Mouse (Mus musculus): ENCODE results near the gene Pdxp. TPM values are rescaled to one million over a fixed set of nuclear protein-coding genes. Genes with fewer than 3 reads are reported as not detected.

The Pdxp gene
- total and polyA plus RNA-seq, 3 experiments: 21.5 to 25.4 TPM; not detected in 1

DNA sequence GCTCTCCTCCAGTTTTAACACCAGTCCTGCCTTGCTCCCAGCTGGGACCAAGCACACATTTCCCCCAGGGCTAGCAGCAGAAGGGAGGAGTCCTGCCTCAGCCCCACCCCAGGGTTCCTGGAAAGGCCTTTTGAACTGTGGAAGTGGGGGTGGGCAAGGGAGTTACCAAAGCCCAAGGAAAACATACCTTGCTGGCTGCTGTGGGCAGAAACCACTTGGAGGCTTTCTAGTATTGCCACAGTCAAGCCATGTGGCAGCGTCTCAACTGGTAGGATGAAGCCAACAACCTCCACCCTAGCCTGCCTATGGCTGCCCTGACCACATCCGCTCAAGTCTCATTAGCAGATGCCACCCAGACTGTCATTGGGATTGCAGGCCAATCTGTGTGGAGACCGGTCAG lies 17.6 kb upstream of the Pdxp start:
- Histone ChIP-seq H3K4me3 (ENCODE audit: control insufficient read depth in 1 of 2, insufficient read depth in 1 of 2, low read depth in 2 of 2, low read length in 2 of 2) (no peak overlapping the region), H3K9ac (ENCODE audit: control insufficient read depth, low read depth, low read length, poor library complexity, severe bottlenecking) (no peak overlapping the region), H3K27ac (ENCODE audit: control insufficient read depth, low read depth, low read length) (no peak overlapping the region), H3K27me3 (ENCODE audit: control insufficient read depth in 1 of 2, insufficient read depth in 2 of 2, low read length in 2 of 2) (no peaks in the 10 kb centered on the region), H3K4me1 (ENCODE audit: control insufficient read depth in 1 of 2, insufficient read depth in 2 of 2, low read length in 2 of 2) (peaks cover 11 to 20% of the 10 kb centered on the region in 2 experiments), H3K9me3 (replicated peaks; ENCODE audit: insufficient read depth, low read length) (no peaks in the 10 kb centered on the region), H3K36me3 (ENCODE audit: control insufficient read depth in 1 of 2, insufficient read depth in 2 of 2, low read length in 2 of 2) (peaks cover 0 to 15% of the 10 kb centered on the region in 2 experiments; a peak in 3 of 4 replicates), H3K79me2 (ENCODE audit: control insufficient read depth, insufficient read depth, low read length, poor library complexity) (peaks cover 12% of the 10 kb centered on the region)
- no peak for DNase-seq (ENCODE audit: low read depth, low spot score)
- TF ChIP-seq ZNF384 (IDR thresholded peaks at IDR 0.05; ENCODE audit: low read depth, low read length) (no peak), MAFK (IDR thresholded peaks at IDR 0.05; ENCODE audit: borderline replicate concordance, low read depth, low read length) (no peak), E2F4 (IDR thresholded peaks at IDR 0.05; ENCODE audit: borderline replicate concordance, low read depth, low read length) (no peak), TCF12 (IDR thresholded peaks at IDR 0.05; ENCODE audit: low read depth, low read length) (no peak), HCFC1 (IDR thresholded peaks at IDR 0.05; ENCODE audit: low read depth, low read length) (no peak), MYB (IDR thresholded peaks at IDR 0.05; ENCODE audit: low read depth, low read length) (no peak), UBTF (IDR thresholded peaks at IDR 0.05; ENCODE audit: borderline replicate concordance, insufficient read depth, low read depth, low read length) (no peak), GABPA (IDR thresholded peaks at IDR 0.05; ENCODE audit: low read depth, low read length) (no peak)

DNA sequence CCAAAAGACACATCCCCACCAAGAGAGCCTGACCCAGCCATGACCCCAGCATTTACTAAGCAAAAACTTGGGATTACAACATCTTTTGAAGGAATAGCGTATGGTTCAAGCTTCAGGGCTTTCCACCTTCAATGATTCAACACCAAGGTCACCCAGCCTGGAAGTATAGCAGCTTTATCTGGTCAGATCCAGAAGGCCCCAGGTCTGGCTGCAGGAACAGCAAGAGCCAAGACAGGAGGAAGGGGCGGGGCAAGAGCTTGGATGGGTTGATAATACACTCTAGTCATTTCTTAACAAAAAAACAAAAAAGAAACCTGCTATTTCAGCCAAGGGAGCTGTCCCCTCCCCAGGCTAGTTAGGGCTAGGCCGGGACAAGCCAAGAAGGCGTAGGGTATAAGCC lies 16.2 kb upstream of the Pdxp start:
- no peak overlapping the region for H3K9ac ChIP-seq (ENCODE audit: control insufficient read depth, low read depth, low read length, poor library complexity, severe bottlenecking)
- H3K27ac ChIP-seq (ENCODE audit: control insufficient read depth, low read depth, low read length): 0 out of 2 replicates have a peak overlapping the region, but pooled peaks have one; percentile 16
- DNase-seq (ENCODE audit: low read depth, low spot score): peak; percentile 46
- no peaks in the 10 kb centered on the region for H3K27me3 ChIP-seq (ENCODE audit: control insufficient read depth in 1 of 2, insufficient read depth in 2 of 2, low read length in 2 of 2)
- H3K4me1 ChIP-seq (ENCODE audit: control insufficient read depth in 1 of 2, insufficient read depth in 2 of 2, low read length in 2 of 2): peaks cover 11 to 20% of the 10 kb centered on the region in 2 experiments
- H3K79me2 ChIP-seq (ENCODE audit: control insufficient read depth, insufficient read depth, low read length, poor library complexity): peaks cover 12% of the 10 kb centered on the region
- no peaks in the 10 kb centered on the region for H3K9me3 ChIP-seq (replicated peaks; ENCODE audit: insufficient read depth, low read length)
- H3K36me3 ChIP-seq (ENCODE audit: control insufficient read depth in 1 of 2, insufficient read depth in 2 of 2, low read length in 2 of 2): peaks cover 0 to 15% of the 10 kb centered on the region in 2 experiments; a peak in 3 of 4 replicates
- no peak for TF ChIP-seq TBP (IDR thresholded peaks at IDR 0.05; ENCODE audit: low read depth, low read length)
- TF ChIP-seq TAL1 (IDR thresholded peaks at IDR 0.05; ENCODE audit: low read length): peak; percentile 39
- TF ChIP-seq NELFE (IDR thresholded peaks at IDR 0.05; ENCODE audit: low read depth, low read length): no peak
- TF ChIP-seq GABPA (IDR thresholded peaks at IDR 0.05; ENCODE audit: low read depth, low read length): no peak
- no peak for TF ChIP-seq RCOR1 (IDR thresholded peaks at IDR 0.05; ENCODE audit: low read depth, low read length)
- 0 out of 4 replicates have a peak, but pooled peaks of 1 of the 2 experiments have one; percentile 17 for TF ChIP-seq EP300 (IDR thresholded peaks at IDR 0.05; ENCODE audit: low read depth in 1 of 2, low read length in 2 of 2)
- no peak for TF ChIP-seq ETS1 (IDR thresholded peaks at IDR 0.05; ENCODE audit: low read depth, low read length)
- no peak overlapping the region for H3K4me3 ChIP-seq (ENCODE audit: control insufficient read depth in 1 of 2, insufficient read depth in 1 of 2, low read depth in 2 of 2, low read length in 2 of 2)

Data from MEL (cell line).